Mouse (Mus musculus) bone marrow, adult 2 months (tissue): ENCODE results near the gene Gpr35. TPM values are rescaled to one million over a fixed set of nuclear protein-coding genes. Genes with fewer than 3 reads are reported as not detected.

Experiments
- H3K27ac ChIP-seq: fragments of 200-500 bp; 2 replicates; pipeline ENCODE4 v1.5.1; 2012; ENCODE audit warnings: low read depth, mild to moderate bottlenecking, control low read depth, inconsistent platforms, low read length; ENCODE audit not compliant: control insufficient read depth, poor library complexity, insufficient read depth
- H3K4me1 ChIP-seq: fragments of 200-500 bp; 2 replicates; pipeline ENCODE4 v1.6.1; 2011; ENCODE audit warnings: low read length; ENCODE audit not compliant: control insufficient read depth, insufficient read depth
- H3K4me3 ChIP-seq: fragments of 200-500 bp; replicated peaks from 2 replicates; pipeline ENCODE3; 2011; ENCODE audit warnings: mild to moderate bottlenecking, low read depth, low read length, control low read depth; ENCODE audit not compliant: control insufficient read depth
- CTCF ChIP-seq: fragments of 200-500 bp; IDR thresholded peaks from 2 replicates; pipeline ENCODE4 v1.5.1; 2011; ENCODE audit warnings: low read length, control low read depth; ENCODE audit not compliant: control insufficient read depth, insufficient read depth
- POLR2A ChIP-seq: fragments of 200-500 bp; IDR thresholded peaks from 2 replicates; pipeline ENCODE4 v1.6.1; 2011; ENCODE audit warnings: low read depth, mild to moderate bottlenecking, control low read depth, low read length, borderline replicate concordance; ENCODE audit not compliant: control insufficient read depth
- WGBS: fragments of 180-500 bp; shearing (Covaris S2); methylation state at CpG from one replicate; pipeline ENCODE4 v1.1.7; 2018; 5-methylcytosine and 5-hydroxymethylcytosine counted together
- polyA plus RNA-seq: library from polyadenylated mRNA; stranded (reverse); fragments of >200 nt; gene quantifications from 2 replicates; pipeline ENCODE4 v1.2.4, GENCODE M21; 2011; ENCODE audit warnings: low replicate concordance; ENCODE audit not compliant: missing spikeins, insufficient read depth, insufficient read length

The Gpr35 gene
- polyA plus RNA-seq, 1 experiment: 5.0 TPM

- Histone ChIP-seq H3K27ac (no peak overlapping the region), H3K4me1 (peaks cover 2% of the 10 kb centered on the region; the same call in 1 of the 2 replicates), H3K4me3 (no peak overlapping the region)
- TF ChIP-seq POLR2A (no peak), CTCF (peak; percentile 51; the same call in 1 of the 2 replicates)
- 25% methylated on average over 3 of the region's 3 CpGs for WGBS
These were observed 60.1 kb downstream of the Gpr35 start for GRCm38 (mm10) chr1:93010731-93011130.

DNA sequence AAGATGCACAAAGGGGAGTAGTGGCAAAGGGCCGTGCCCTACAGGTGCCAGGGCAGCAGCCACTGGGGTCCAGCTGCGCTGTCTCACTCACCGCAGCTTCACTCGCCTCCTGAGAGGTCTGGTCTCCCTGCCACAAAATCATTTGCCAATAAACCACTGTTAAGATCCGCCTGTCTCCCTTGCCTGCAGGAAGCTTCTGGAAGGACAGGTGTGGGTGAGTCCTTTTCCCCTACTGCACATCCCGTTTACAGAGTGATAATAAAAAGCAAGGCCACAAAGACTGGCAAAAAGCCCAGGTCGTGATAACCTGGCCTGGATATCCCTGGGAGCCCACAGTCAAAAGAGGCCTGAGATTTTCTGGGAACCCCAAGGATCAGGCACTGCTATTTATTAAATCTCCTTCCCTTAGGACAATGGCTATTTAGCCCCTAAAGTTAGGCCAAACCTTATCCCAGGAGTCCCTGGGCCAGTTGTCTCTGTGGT lies 61.5 kb downstream of the Gpr35 start:
- TF ChIP-seq POLR2A (no peak), CTCF (no peak)
- Histone ChIP-seq H3K4me1 (peaks cover 2% of the 10 kb centered on the region; the same call in 1 of the 2 replicates), H3K27ac (no peak overlapping the region), H3K4me3 (no peak overlapping the region)
- 70% methylated on average over 7 of the region's 7 CpGs for WGBS

DNA sequence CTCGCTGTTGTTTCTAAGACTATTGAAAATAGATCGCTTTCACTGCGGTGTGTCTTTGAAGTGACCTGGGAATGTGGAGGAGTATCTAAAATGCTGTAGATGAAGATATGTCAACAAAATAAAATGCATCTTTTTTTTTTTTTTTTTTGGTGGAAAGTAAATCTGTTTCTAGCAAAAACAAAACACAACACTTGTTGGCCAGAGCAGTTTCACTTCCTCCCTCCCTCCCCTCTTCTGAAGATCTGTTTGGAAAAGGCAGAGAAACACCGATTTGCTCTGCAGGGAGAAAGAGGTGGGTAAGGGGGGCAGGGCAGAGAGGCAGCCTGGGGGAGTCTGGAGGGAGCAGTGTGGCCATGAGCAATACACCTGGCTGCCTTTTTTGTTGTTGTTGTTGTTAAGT lies 62.7 kb downstream of the Gpr35 start:
- no peak overlapping the region for H3K4me3 ChIP-seq
- 69% methylated on average over 4 of the region's 4 CpGs for WGBS
- TF ChIP-seq CTCF (no peak), POLR2A (no peak)

DNA sequence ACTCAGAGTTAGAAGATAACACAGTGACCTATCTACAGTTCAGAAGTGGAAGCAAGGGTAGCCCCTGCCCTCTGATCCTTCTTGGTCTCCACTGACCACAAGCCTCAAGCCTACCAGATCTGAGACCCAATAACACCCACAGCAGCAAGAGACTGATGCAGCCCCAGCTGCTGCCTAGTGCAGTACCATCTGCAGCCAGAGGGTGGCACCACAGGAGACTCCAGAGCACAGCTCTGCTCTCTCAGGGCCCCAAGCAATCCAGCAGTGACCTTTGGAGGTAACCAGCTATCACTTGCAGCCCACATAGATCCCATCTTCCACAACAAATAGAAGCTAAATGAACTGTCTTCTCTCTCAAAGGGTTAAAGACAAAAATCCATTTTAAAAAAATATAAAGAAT lies 63.8 kb downstream of the Gpr35 start:
- TF ChIP-seq CTCF: peak; percentile 86
- TF ChIP-seq POLR2A: no peak
- no peak overlapping the region for H3K4me3 ChIP-seq
- H3K4me1 ChIP-seq: peaks cover 2% of the 10 kb centered on the region; the same call in 1 of the 2 replicates
- H3K27ac ChIP-seq: no peak overlapping the region

More for the DNA sequence above, 62.7 kb downstream of the Gpr35 start:
- Histone ChIP-seq H3K4me1 (peaks cover 2% of the 10 kb centered on the region; the same call in 1 of the 2 replicates), H3K27ac (no peak overlapping the region)

DNA sequence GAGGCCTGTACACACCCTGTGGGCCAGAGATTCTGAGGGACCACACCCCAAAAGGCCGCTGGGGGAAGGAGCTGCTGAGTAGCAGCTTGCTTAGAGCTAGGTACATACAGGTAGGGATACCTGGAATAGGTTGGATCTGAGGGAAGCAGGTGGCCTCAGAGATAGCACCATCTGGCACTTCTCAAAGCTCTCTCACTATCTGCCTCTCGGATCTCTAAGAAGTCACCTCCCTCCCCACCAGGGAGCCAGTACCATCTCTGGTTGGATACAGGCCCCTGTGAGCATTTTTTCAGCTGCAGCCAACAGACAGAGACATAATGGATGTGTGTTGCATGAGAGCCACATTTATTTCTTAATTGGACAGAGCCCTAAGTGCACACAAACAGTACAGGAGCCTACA lies 64.5 kb downstream of the Gpr35 start:
- 56% methylated on average over 2 of the region's 2 CpGs for WGBS
- TF ChIP-seq POLR2A: no peak
- no peak for TF ChIP-seq CTCF
- peaks cover 2% of the 10 kb centered on the region; the same call in 1 of the 2 replicates for H3K4me1 ChIP-seq
- H3K4me3 ChIP-seq: no peak overlapping the region
- no peak overlapping the region for H3K27ac ChIP-seq

DNA sequence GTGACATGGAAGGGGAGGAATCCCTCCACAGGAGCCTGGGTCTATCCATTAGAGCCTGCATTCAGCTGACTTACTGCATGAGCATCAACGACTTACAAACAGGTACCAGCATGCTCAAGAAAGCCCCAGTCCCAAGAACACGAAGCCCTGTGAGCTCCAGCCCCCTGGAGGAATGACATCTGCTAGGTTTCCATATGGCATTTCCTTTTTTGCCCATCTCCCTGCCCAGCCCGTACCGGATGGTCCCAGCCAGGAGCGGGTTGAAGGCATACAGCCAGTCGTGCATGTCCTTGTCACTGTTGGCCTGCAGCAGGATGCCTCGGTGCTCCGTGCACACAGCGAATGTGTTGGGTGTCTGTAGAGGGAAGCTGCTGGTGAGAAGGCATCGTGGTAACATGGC lies 68.1 kb downstream of the Gpr35 start:
- no peak for TF ChIP-seq POLR2A
- no peak for TF ChIP-seq CTCF
- 77% methylated on average over 10 of the region's 10 CpGs for WGBS

GRCm38 (mm10) chr1:93020602-93021001 lies 69.9 kb downstream of the Gpr35 start:
- Histone ChIP-seq H3K4me3 (no peak overlapping the region), H3K4me1 (peaks cover under 1% of the 10 kb centered on the region; the same call in 1 of the 2 replicates), H3K27ac (no peak overlapping the region)
- WGBS: 75% methylated on average over 4 of the region's 4 CpGs
- TF ChIP-seq CTCF (no peak), POLR2A (no peak)

More for the DNA sequence above, 68.1 kb downstream of the Gpr35 start:
- no peak overlapping the region for H3K4me3 ChIP-seq
- no peak overlapping the region for H3K27ac ChIP-seq
- peaks cover 2% of the 10 kb centered on the region; the same call in 1 of the 2 replicates for H3K4me1 ChIP-seq

GRCm38 (mm10) chr1:93026600-93026999 lies 75.9 kb downstream of the Gpr35 start:
- Histone ChIP-seq H3K27ac (no peak overlapping the region), H3K4me1 (peaks cover 6% of the 10 kb centered on the region), H3K4me3 (no peak overlapping the region)
- 77% methylated on average over 8 of the region's 8 CpGs for WGBS
- TF ChIP-seq POLR2A (no peak), CTCF (no peak)

GRCm38 (mm10) chr1:93029387-93029786 lies 78.7 kb downstream of the Gpr35 start:
- TF ChIP-seq POLR2A: no peak
- TF ChIP-seq CTCF: no peak
- Histone ChIP-seq H3K27ac (no peak overlapping the region), H3K4me3 (no peak overlapping the region), H3K4me1 (peaks cover 7% of the 10 kb centered on the region)
- WGBS: 47% methylated on average over 10 of the region's 10 CpGs
